Mouse (Mus musculus) liver, adult 2 months (tissue): Measurements from ENCODE around the gene Plxna4. TPM values are rescaled to one million over a fixed set of nuclear protein-coding genes. Genes with fewer than 3 reads are reported as not detected.

Experiments used
- DNase-seq: peaks from one replicate; pipeline ENCODE4 v3.0.0-alpha.2; 2011; ENCODE audit warnings: low read depth, low spot score; ENCODE audit errors: extremely low read depth
- H3K27ac ChIP-seq: fragments of 200-500 bp; replicated peaks from 2 replicates; pipeline ENCODE4 v1.5.1; 2012; ENCODE audit warnings: low read depth, mild to moderate bottlenecking, control low read depth, inconsistent platforms, low read length; ENCODE audit not compliant: insufficient read depth
- H3K27me3 ChIP-seq: fragments of 200-500 bp; 2 replicates; pipeline ENCODE4 v1.6.1; 2012; ENCODE audit warnings: mild to moderate bottlenecking, moderate library complexity, low read length, inconsistent platforms; ENCODE audit not compliant: control insufficient read depth, insufficient read depth
- H3K36me3 ChIP-seq: fragments of 200-500 bp; 2 replicates; pipeline ENCODE4 v1.6.1; 2012; ENCODE audit warnings: low read length, inconsistent platforms; ENCODE audit not compliant: control insufficient read depth, insufficient read depth
- H3K4me1 ChIP-seq: fragments of 200-500 bp; 2 replicates; pipeline ENCODE4 v1.6.1; 2011; ENCODE audit warnings: low read length; ENCODE audit not compliant: control insufficient read depth, insufficient read depth
- H3K4me3 ChIP-seq: fragments of 200-500 bp; 2 replicates; pipeline ENCODE4 v1.5.1; 2011; ENCODE audit warnings: low read depth, mild to moderate bottlenecking, control low read depth, low read length, moderate library complexity; ENCODE audit not compliant: insufficient read depth
- H3K79me2 ChIP-seq: fragments of 200-500 bp; 2 replicates; pipeline ENCODE4 v1.6.1; 2012; ENCODE audit warnings: inconsistent platforms, mild to moderate bottlenecking, low read length, moderate library complexity; ENCODE audit not compliant: control insufficient read depth, insufficient read depth
- H3K9ac ChIP-seq: fragments of 200-500 bp; 2 replicates; pipeline ENCODE4 v1.6.1; 2012; ENCODE audit warnings: low read depth, mild to moderate bottlenecking, control low read depth, inconsistent platforms, low read length
- CTCF ChIP-seq: fragments of 200-500 bp; IDR thresholded peaks from 2 replicates; pipeline ENCODE4 v1.5.1; 2011; ENCODE audit warnings: low read depth, low read length, control low read depth
- POLR2A ChIP-seq: fragments of 200-500 bp; IDR thresholded peaks from 2 replicates; pipeline ENCODE4 v1.6.1; 2011; ENCODE audit warnings: low read length, control low read depth; ENCODE audit not compliant: insufficient read depth; ENCODE audit errors: extremely low read depth
- WGBS: fragments of 180-500 bp; shearing (Covaris S2); methylation state at CpG from one replicate; pipeline ENCODE4 v1.1.7; 2018; 5-methylcytosine and 5-hydroxymethylcytosine counted together
- polyA plus RNA-seq: library from polyadenylated mRNA; depleted of rRNA; stranded (reverse); fragments of >200 nt; gene quantifications from 2 replicates; pipeline ENCODE4 v1.2.3, GENCODE M21; 2012
- total RNA-seq: library from RNA; depleted of rRNA; stranded (reverse); fragments of >200 nt; gene quantifications from 2 replicates; pipeline ENCODE4 v1.2.3, GENCODE M21; 2014

Plxna4 gene
- total and polyA plus RNA-seq, 2 experiments = 0.32 to 1.0 TPM

DNA sequence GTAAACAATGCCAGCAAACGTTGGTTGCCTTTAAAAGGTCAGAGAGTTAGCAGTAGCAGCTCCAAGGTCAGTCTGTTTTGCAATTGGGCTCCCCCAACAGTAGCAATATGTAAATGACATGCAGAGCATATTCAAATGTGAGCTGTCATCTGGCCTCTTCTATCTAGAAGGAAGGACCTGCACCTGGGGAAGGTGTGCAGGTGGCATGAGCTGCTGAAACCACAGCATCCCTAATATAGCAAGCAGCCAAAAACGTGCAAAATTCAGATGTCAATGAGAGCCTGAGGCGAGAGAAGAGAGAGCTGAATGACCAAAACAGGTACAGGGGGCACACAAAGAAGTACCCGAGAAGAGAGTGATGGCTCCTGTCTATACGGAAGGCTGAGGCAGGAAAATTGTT lies 118.8 kb downstream of the Plxna4 start:
- 48% methylated on average over 5 of the region's 5 CpGs for WGBS
- Histone ChIP-seq H3K27ac (no peak overlapping the region), H3K4me1 (0 out of 2 replicates have a peak, but pooled peaks cover 2% of the 10 kb centered on the region), H3K36me3 (no peaks in the 10 kb centered on the region), H3K9ac (no peak overlapping the region), H3K27me3 (no peaks in the 10 kb centered on the region), H3K79me2 (no peaks in the 10 kb centered on the region), H3K4me3 (no peak overlapping the region)
- no peak for DNase-seq
- TF ChIP-seq CTCF (no peak), POLR2A (no peak)

GRCm38 (mm10) chr6:32465129-32465528 lies 122.9 kb downstream of the Plxna4 start:
- Histone ChIP-seq H3K27me3 (no peaks in the 10 kb centered on the region), H3K9ac (no peak overlapping the region), H3K4me1 (0 out of 2 replicates have a peak, but pooled peaks cover 2% of the 10 kb centered on the region), H3K4me3 (no peak overlapping the region), H3K79me2 (no peaks in the 10 kb centered on the region), H3K27ac (no peak overlapping the region), H3K36me3 (no peaks in the 10 kb centered on the region)
- TF ChIP-seq POLR2A = no peak
- no peak for TF ChIP-seq CTCF
- WGBS = 85% methylated on average over 8 of the region's 8 CpGs
- no peak for DNase-seq

GRCm38 (mm10) chr6:32464637-32465036 lies 123.4 kb downstream of the Plxna4 start:
- H3K27ac ChIP-seq = no peak overlapping the region
- no peak overlapping the region for H3K9ac ChIP-seq
- no peak overlapping the region for H3K4me3 ChIP-seq
- no peaks in the 10 kb centered on the region for H3K27me3 ChIP-seq
- no peak for DNase-seq
- no peaks in the 10 kb centered on the region for H3K79me2 ChIP-seq
- 0 out of 2 replicates have a peak, but pooled peaks cover 2% of the 10 kb centered on the region for H3K4me1 ChIP-seq
- 65% methylated on average over 8 of the region's 8 CpGs for WGBS
- no peak for TF ChIP-seq POLR2A
- TF ChIP-seq CTCF = no peak
- H3K36me3 ChIP-seq = no peaks in the 10 kb centered on the region

GRCm38 (mm10) chr6:32464046-32464445 lies 123.9 kb downstream of the Plxna4 start:
- DNase-seq = no peak
- WGBS = 76% methylated on average over 4 of the region's 4 CpGs
- no peak overlapping the region for H3K27ac ChIP-seq
- no peaks in the 10 kb centered on the region for H3K36me3 ChIP-seq
- TF ChIP-seq POLR2A (no peak), CTCF (no peak)
- no peak overlapping the region for H3K4me3 ChIP-seq
- no peaks in the 10 kb centered on the region for H3K27me3 ChIP-seq
- H3K79me2 ChIP-seq = no peaks in the 10 kb centered on the region
- no peak overlapping the region for H3K9ac ChIP-seq
- 0 out of 2 replicates have a peak, but pooled peaks cover under 1% of the 10 kb centered on the region for H3K4me1 ChIP-seq

- peak; percentile 23 for DNase-seq
- Histone ChIP-seq H3K27ac (no peak overlapping the region; the same call in 1 of the 2 replicates), H3K4me3 (no peak overlapping the region), H3K4me1 (no peaks in the 10 kb centered on the region), H3K9ac (no peak overlapping the region), H3K79me2 (no peaks in the 10 kb centered on the region), H3K36me3 (no peaks in the 10 kb centered on the region), H3K27me3 (no peaks in the 10 kb centered on the region)
- TF ChIP-seq POLR2A (no peak), CTCF (no peak)
- 66% methylated on average over 8 of the region's 8 CpGs for WGBS
Observed at GRCm38 (mm10) chr6:32460400-32460799, 127.6 kb downstream of the Plxna4 start.

- no peaks in the 10 kb centered on the region for H3K4me1 ChIP-seq
- H3K36me3 ChIP-seq = no peaks in the 10 kb centered on the region
- no peaks in the 10 kb centered on the region for H3K27me3 ChIP-seq
- DNase-seq = no peak
- H3K27ac ChIP-seq = no peak overlapping the region
- TF ChIP-seq CTCF (no peak), POLR2A (no peak)
- H3K4me3 ChIP-seq = no peak overlapping the region
- no peaks in the 10 kb centered on the region for H3K79me2 ChIP-seq
- 70% methylated on average over 3 of the region's 3 CpGs for WGBS
- H3K9ac ChIP-seq = no peak overlapping the region
Observed at GRCm38 (mm10) chr6:32456641-32457040, 131.4 kb downstream of the Plxna4 start.
